Mouse (Mus musculus) mesoderm, embryonic 11.5 days (tissue): ENCODE data around the gene Cpne2.
A peak's percentile ranks its signal among the peaks of the same experiment; 100 is the strongest.

Experiments
- DNase-seq: peaks from one replicate; pipeline ENCODE4 v3.0.0-alpha.2; 2012; ENCODE audit warnings: low read depth, low spot score

Cpne2 gene

GRCm38 (mm10) chr8:94532873-94533671 is at the start of gene Cpne2:
Gene Cpne2, plus strand, starts transcription at chr8:94532990.
- peak; percentile 54 for DNase-seq

- no peak for DNase-seq
Observed at GRCm38 (mm10) chr8:94485288-94485687, 47.5 kb upstream of the Cpne2 start.

- peak; percentile 69 for DNase-seq
Observed at GRCm38 (mm10) chr8:94485882-94486281, 46.9 kb upstream of the Cpne2 start.

DNA sequence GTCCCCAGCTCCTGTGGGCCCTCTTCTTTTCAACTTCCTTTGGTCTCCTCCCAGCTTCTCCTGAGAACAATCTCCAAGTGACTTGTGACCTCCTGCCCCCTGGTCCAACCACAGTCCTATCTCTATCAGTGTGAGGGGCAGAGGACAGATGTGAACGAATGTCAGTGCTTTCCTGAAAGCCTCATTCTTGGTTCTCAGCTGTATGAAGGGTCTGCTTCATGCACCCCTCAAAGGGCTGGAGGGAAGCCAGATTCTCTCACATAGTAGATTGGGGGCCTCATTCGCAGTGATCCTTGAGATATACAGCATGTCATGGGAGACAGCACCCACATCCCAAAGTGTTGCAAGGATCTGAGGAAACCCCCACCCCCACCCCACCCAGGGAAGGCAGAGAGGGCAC is 44.8 kb upstream of the Cpne2 start:
- no peak for DNase-seq

DNA sequence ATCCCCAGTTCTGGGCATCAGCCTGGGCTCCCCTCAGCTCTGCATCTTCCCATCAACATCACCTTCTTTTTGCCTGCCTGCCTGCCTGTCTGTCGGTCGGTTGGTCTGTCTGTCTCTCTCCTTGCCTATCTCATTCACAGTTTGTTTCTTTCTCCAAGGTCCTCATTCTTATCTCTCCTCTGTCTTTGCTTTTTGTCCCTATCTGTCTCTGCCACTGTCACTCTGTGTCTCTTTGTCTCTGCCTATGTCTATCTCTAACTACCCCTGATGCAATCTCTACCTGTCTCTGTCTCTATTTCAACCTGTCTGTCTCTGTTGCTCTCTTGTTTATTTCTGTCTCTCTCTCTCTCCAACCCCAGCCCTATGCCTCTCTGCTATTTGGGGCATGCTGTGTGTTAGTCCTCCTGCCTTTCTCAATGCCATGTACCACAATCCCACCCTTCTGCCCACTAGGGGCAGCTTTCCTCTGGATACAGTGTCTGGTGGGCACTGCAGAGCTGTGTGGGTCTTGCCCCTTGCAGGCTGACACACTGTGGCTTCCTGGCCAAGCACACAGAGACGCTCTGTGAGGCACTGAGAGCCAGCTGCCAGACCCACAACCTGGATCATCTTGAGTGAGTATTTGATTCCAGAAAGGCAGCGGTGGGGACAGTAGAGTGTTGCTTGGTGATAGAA is 42.8 kb upstream of the Cpne2 start:
- DNase-seq, result no peak

DNA sequence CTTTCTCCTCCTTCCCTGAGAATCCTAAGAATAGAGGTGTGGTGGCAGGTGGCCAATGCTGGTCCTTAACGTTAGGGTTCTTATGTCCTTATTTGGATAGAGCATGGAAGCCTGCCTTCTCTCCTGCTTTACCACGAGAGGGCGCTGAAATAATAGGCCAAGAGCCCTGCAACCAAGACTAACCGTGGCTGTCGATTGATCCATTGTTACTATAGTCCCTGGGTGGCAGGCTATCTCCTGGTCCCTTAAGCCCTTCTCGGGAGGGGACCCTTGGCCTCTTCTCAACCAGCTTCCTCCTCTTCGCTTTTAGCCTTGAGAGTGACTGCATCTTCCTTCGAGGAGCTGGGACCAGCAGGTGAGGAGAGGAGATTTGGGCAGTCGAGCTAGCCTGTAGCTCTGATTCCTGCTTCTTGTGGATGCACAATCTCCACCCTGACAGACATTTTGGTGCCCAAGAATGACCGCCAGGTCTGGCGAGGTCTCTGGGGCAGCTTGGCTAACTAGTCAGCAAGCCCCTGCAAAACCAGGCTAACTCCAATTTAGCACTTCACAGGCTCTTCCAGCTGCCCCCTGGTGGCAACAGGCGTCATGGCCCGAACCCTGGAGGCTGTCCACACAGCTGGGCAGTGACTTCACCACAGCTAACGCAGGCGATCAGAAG is 40.6 kb upstream of the Cpne2 start:
- peak; percentile 87 for DNase-seq

- DNase-seq, result peak; percentile 6
Observed at GRCm38 (mm10) chr8:94493240-94493639, 39.5 kb upstream of the Cpne2 start.

- DNase-seq, result no peak
Observed at GRCm38 (mm10) chr8:94515430-94516208, 17.2 kb upstream of the Cpne2 start.

GRCm38 (mm10) chr8:94516209-94516593 is 16.6 kb upstream of the Cpne2 start:
- no peak for DNase-seq

DNA sequence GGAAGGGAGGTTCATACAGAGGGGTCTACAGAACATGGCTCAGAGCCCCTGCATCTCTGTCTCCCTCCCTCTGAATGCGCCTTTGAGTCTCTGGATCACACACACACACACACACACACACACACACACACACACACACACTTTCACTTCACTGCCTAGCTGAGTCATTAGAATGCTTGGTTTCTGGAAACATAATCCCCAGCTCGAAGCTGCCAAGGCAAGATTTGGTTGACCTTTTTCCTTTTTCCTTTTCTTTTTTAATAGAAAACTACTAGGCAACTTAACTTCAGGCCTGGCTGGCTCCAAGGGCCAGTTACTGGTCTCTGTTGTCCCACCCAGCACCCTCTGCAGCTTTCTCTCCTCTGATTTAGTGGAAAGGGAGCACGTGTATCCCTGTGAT is 16.0 kb upstream of the Cpne2 start:
- DNase-seq, result no peak

DNA sequence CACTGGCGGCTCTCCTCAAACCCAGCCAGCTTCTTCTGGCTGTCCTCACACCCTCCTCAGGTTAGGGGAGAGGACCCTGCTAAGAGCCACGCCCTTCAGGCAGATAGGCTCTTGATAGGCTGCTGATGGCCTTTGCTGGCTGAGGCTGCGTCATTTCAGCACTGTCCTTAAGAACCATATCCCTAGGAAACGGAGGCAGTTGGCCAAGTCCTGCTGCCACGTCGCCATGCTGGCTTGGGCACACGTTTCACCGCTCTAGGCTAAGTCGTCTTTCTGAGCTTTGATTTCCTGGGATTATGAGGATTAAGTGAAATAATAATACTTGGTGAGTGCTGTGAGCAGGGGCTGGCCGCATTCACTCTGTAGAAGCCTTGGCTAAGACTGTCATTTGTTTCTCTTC is 14.5 kb upstream of the Cpne2 start:
- DNase-seq, result no peak

GRCm38 (mm10) chr8:94519021-94519420 is 13.8 kb upstream of the Cpne2 start:
- DNase-seq, result no peak

- no peak for DNase-seq
Observed at GRCm38 (mm10) chr8:94521481-94521880, 11.3 kb upstream of the Cpne2 start.

- no peak for DNase-seq
Observed at GRCm38 (mm10) chr8:94522482-94522881, 10.3 kb upstream of the Cpne2 start.

DNA sequence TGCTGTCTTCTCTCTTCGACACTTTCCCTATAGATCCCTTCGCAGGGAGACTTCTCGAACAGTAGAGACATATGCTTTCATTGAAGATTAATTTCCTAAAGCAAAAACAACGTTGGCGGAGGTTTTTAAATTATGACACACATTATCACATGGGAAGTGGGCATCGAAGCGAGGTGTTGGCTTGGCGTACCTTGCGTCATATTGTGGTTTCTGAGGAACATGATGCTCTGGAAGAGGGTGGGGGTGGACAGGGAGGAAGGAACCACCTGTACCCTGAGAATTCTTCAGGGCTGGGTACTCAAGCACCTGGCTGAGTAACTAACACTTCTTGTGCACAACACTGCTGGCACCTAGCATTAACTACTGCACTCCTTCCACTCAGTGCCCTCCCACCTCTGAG is 8.2 kb upstream of the Cpne2 start:
- no peak for DNase-seq

DNA sequence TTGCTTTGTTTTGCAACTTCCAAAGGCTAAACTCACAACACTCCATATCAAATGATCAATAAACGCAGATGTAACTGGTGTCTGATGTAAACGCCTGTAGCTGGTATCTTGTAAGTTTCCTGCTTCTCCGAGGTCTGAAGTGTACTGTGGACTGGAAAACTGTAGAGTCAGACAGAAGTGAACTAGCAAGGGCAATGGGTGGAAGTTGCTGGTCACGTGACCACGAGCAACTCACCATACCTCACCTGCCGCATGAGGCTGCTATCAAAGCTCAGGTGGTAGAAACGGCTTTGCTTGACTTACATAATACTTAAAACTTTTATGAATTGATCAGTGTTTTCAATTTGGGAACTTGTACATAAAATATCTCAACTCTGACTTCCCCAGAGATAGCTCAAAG is 5.6 kb upstream of the Cpne2 start:
- no peak for DNase-seq

GRCm38 (mm10) chr8:94528245-94528644 is 4.5 kb upstream of the Cpne2 start:
- peak; percentile 58 for DNase-seq

GRCm38 (mm10) chr8:94529875-94530274 is 2.9 kb upstream of the Cpne2 start:
- no peak for DNase-seq

- DNase-seq, result no peak
Observed at GRCm38 (mm10) chr8:94530643-94531042, 2.1 kb upstream of the Cpne2 start.

DNA sequence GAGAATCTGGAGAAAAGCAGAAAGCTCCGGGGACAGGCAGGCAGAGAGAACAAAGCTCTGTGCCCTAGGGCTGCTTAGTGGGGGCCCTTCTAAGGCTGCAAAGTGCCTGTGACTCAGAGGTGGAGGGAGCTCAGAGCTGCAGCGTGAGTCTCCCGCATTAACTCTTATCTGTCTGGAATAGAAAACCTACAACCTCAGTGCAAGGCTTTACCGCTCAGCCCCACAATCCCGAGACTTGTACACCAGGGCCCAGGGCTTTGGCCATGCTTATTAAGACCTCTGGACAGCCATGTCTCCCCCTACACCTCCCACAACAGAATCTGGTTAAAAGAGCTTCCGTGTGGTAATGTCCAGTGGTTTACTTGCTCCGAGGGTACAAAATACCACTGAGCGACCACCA is 790 bp upstream of the Cpne2 start:
- no peak for DNase-seq

DNA sequence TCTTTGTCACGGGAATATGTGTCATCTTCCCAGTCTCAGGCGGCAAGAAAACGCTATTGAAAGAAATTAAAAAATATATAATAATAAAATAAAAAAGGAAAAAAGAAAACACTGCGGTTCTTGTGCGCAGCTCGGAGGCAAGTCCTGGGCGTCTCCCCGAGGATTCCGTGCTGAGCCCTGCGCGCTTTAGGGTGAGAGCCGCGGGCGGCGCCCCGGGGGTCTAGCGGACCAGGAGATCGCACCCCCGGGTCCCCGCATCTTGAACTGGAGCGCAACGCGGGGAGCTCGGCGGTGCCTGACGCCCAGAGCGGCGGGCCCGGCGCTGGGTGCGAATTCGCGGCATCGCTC is 291 bp upstream of the Cpne2 start:
- no peak for DNase-seq

GRCm38 (mm10) chr8:94534612-94535011 is 1.8 kb downstream of the Cpne2 start:
- DNase-seq, result no peak
